Mouse (Mus musculus) forebrain, embryonic 14.5 days (tissue): Measurements from ENCODE around the gene Dnajc5g. TPM values are rescaled to one million over a fixed set of nuclear protein-coding genes. Genes with fewer than 3 reads are reported as not detected.

ENCODE experiments used
- ATAC-seq: fragments of 200-750 bp; cut with Nextera tagmentation; 2 replicates; pipeline ENCODE4 v1.8.0; 2017; ENCODE audit warnings: mild to moderate bottlenecking, moderate library complexity
- DNase-seq: peaks from one replicate; pipeline ENCODE4 v3.0.0-alpha.2; 2015; ENCODE audit warnings: low spot score
- H3K27ac ChIP-seq: fragments of 300-500 bp; sonication (generic); 2 replicates; pipeline ENCODE4 v1.5.1; 2014; ENCODE audit warnings: low read depth, mild to moderate bottlenecking, control low read depth, low read length, moderate library complexity
- H3K27me3 ChIP-seq: fragments of 300-500 bp; sonication (generic); replicated peaks from 2 replicates; pipeline ENCODE4 v1.6.1; 2014; ENCODE audit warnings: low read length, control low read depth, mixed read lengths; ENCODE audit not compliant: control insufficient read depth, insufficient read depth
- H3K36me3 ChIP-seq: fragments of 300-500 bp; sonication (generic); 2 replicates; pipeline ENCODE4 v1.6.1; 2014; ENCODE audit warnings: low read length, control low read depth; ENCODE audit not compliant: control insufficient read depth, insufficient read depth
- H3K4me1 ChIP-seq: fragments of 300-500 bp; sonication (generic); 2 replicates; pipeline ENCODE4 v1.6.1; 2014; ENCODE audit warnings: antibody characterized with exemption, low read length, control low read depth; ENCODE audit not compliant: control insufficient read depth, insufficient read depth
- H3K4me2 ChIP-seq: fragments of 300-500 bp; sonication (generic); 2 replicates; pipeline ENCODE4 v1.6.1; 2014; ENCODE audit warnings: mild to moderate bottlenecking, control low read depth, low read length
- H3K4me3 ChIP-seq: fragments of 300-500 bp; sonication (generic); 2 replicates; pipeline ENCODE4 v1.5.1; 2014; ENCODE audit warnings: low read depth, low read length, control low read depth
- H3K9ac ChIP-seq: fragments of 300-500 bp; sonication (generic); 2 replicates; pipeline ENCODE4 v1.6.1; 2014; ENCODE audit warnings: mild to moderate bottlenecking, low read length, control low read depth, moderate library complexity
- H3K9me3 ChIP-seq: fragments of 300-500 bp; sonication (generic); replicated peaks from 2 replicates; pipeline ENCODE4 v1.6.1; 2016; ENCODE audit warnings: low read length, control low read depth, mixed read lengths; ENCODE audit not compliant: control insufficient read depth
- WGBS: fragments of 180-500 bp; shearing (Covaris S2); extraction: QIAGEN DNeasy Blood & Tissue Kit; methylation state at CpG from one replicate; pipeline ENCODE4 v1.1.7; 2014; 5-methylcytosine and 5-hydroxymethylcytosine counted together
- polyA plus RNA-seq: library from polyadenylated mRNA; unstranded; fragments of >200 nt; fragmentation: Nextera tagmentation; extraction: Ambion mirVana; gene quantifications from 2 replicates; pipeline ENCODE4 v1.2.1, GENCODE M21; 2014

The Dnajc5g gene
- polyA plus RNA-seq, 1 experiment from 2014 or later: not detected

- Histone ChIP-seq H3K4me1 (peaks cover 6% of the 10 kb centered on the region), H3K27me3 (no peaks in the 10 kb centered on the region), H3K4me3 (peak within 1 kb of the TSS; percentile 44), H3K9me3 (no peaks in the 10 kb centered on the region), H3K27ac (no peak within 1 kb of the TSS), H3K9ac (peak within 1 kb of the TSS; percentile 58), H3K4me2 (peak within 1 kb of the TSS; percentile 76), H3K36me3 (peaks cover 35% of the 10 kb centered on the region)
- WGBS: under 1% methylated on average over 19 of the region's 19 CpGs
- ATAC-seq (peak; percentile 97), DNase-seq (peak; percentile 91)
Measured at GRCm38 (mm10) chr5:31154152-31154553, 48.1 kb downstream of the Dnajc5g start, which contains the start of gene Mpv17. TSS of gene Mpv17 (minus strand) at chr5:31154251.

Other genes starting within 250 kb of the Dnajc5g start
- gene Tmem214, start 238.3 kb upstream of the Dnajc5g start, polyA plus RNA-seq: 30.6 and 37.5 TPM in 2 replicates
- gene Agbl5, start 217.6 kb upstream of the Dnajc5g start, polyA plus RNA-seq: 18.9 and 22.1 TPM in 2 replicates
- 265 and 340 TPM in 2 replicates for gene Ost4, start 198.5 kb upstream of the Dnajc5g start, polyA plus RNA-seq
- gene Emilin1, start 192.9 kb upstream of the Dnajc5g start, polyA plus RNA-seq: 8.6 and 11.6 TPM in 2 replicates
- gene Khk, start 184.9 kb upstream of the Dnajc5g start, polyA plus RNA-seq: 8.3 and 11.2 TPM in 2 replicates
- gene Cgref1, start 160.7 kb upstream of the Dnajc5g start, polyA plus RNA-seq: 21.4 and 26.2 TPM in 2 replicates
- gene Preb, start 145.9 kb upstream of the Dnajc5g start, polyA plus RNA-seq: 79.3 and 92.0 TPM in 2 replicates
- gene Tcf23, start 137.6 kb upstream of the Dnajc5g start, polyA plus RNA-seq: not detected in 2 replicates
- gene Atraid, start 58.0 kb upstream of the Dnajc5g start, polyA plus RNA-seq: 167 and 200 TPM in 2 replicates
- 12.1 and 13.7 TPM in 2 replicates for gene Slc5a6, start 57.4 kb upstream of the Dnajc5g start, polyA plus RNA-seq
- 16.5 and 19.4 TPM in 2 replicates for gene Cad, start 51.5 kb upstream of the Dnajc5g start, polyA plus RNA-seq
- 2.0 TPM in 2 replicates for gene Slc30a3, start 2.0 kb downstream of the Dnajc5g start, polyA plus RNA-seq
- gene Trim54, start 10.4 kb downstream of the Dnajc5g start, polyA plus RNA-seq: not detected in 2 replicates
- gene Ucn, start 32.5 kb downstream of the Dnajc5g start, polyA plus RNA-seq: not detected in 2 replicates
- gene Mpv17, start 48.0 kb downstream of the Dnajc5g start, polyA plus RNA-seq: 36.6 and 37.4 TPM in 2 replicates
- 1.1 and 2.0 TPM in 2 replicates for gene Gm29609, start 73.6 kb downstream of the Dnajc5g start, polyA plus RNA-seq
- 45.7 and 47.5 TPM in 2 replicates for gene Gtf3c2, start 73.9 kb downstream of the Dnajc5g start, polyA plus RNA-seq
- 135 and 142 TPM in 2 replicates for gene Snx17, start 86.9 kb downstream of the Dnajc5g start, polyA plus RNA-seq
- gene Eif2b4, start 87.1 kb downstream of the Dnajc5g start, polyA plus RNA-seq: 84.5 and 87.3 TPM in 2 replicates
- gene Zfp513, start 96.0 kb downstream of the Dnajc5g start, polyA plus RNA-seq: 7.2 and 8.7 TPM in 2 replicates
- gene Ppm1g, start 114.4 kb downstream of the Dnajc5g start, polyA plus RNA-seq: 133 and 143 TPM in 2 replicates
- 160 and 167 TPM in 2 replicates for gene Nrbp1, start 134.6 kb downstream of the Dnajc5g start, polyA plus RNA-seq
- gene Gm9970, start 134.9 kb downstream of the Dnajc5g start, polyA plus RNA-seq: 0.47 and 1.2 TPM in 2 replicates
- 2.0 and 2.8 TPM in 2 replicates for gene Krtcap3, start 145.4 kb downstream of the Dnajc5g start, polyA plus RNA-seq
- 24.0 and 29.7 TPM in 2 replicates for gene Ift172, start 184.8 kb downstream of the Dnajc5g start, polyA plus RNA-seq
- 68.0 and 72.6 TPM in 2 replicates for gene Fndc4, start 189.8 kb downstream of the Dnajc5g start, polyA plus RNA-seq
- gene Gckr, start 191.2 kb downstream of the Dnajc5g start, polyA plus RNA-seq: not detected in 2 replicates